In the genomic region with DNA sequence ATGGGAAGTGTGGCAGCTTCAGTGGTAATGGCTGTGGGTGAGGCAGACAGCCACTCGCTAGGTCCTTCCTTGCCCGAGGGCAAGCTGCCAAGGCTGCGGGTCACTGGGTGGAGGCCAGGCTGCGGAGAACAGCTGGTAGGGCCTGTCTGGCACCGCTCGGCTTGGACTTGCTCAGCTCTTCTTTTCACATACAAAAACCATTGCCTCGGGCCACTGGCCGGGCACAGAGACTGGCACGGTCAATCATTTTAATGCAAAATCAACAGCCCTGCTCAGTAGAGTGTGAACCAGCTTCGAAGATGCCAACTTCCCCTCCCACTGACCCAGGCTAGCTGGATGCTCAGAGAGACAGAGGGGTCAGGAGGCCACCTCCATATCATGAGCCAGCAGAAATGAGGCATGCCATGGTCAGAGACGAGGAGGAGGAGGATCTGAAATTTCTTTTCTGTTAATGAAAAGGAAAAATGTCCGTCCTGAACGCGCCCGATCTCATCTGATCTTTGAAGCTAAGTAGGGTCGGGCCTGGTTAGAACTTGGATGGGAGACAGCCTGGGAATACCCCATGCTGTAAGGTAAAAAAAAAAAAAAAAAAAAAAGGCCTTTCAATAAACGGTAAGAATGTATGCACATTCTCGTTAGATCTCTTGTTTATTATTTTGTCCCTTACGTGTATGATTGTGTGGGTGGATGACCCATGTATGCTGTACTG, we compare ENCODE assay signal across 9 mouse cellular contexts. TPM values are rescaled to one million over a fixed set of nuclear protein-coding genes. Genes with fewer than 3 reads are reported as not detected.
DNase-seq lines count a peak whose midpoint lies in the region; TF ChIP-seq lines count a peak whose summit lies in the region.
"Had no signal": no experiment of that assay in that cellular context is flagged by ENCODE, and none has a peak within 500 bp of the region (broad histone marks: within the 10 kb centered on the region; RNA-seq: fewer than 3 reads in every experiment).

No protein-coding gene starts in this region.

- intact Hi-C loops in heart, adult 2 months (cut with DNase I), result no loop called here

- no peaks in the 10 kb centered on the region for H3K36me3 ChIP-seq in heart, adult 2 months (ENCODE audit: control insufficient read depth, insufficient read depth, low read length)
- H3K36me3 ChIP-seq in testis, adult 2 months (ENCODE audit: control insufficient read depth, insufficient read depth, low read length), result no peaks in the 10 kb centered on the region
- H3K36me3 ChIP-seq: stomach, embryonic 15.5 days had no signal

- DNase-seq in left cerebral cortex, adult 18-20 months (ENCODE audit: low spot score in 2 of 2), result peak; percentile 8 to 23
- DNase-seq in left cerebral cortex, adult 11 months (ENCODE audit: low spot score), result no peak
- peak; percentile 97 to 98 for DNase-seq in cerebellum, postnatal 10 days
- peak; percentile 68 to 76 for DNase-seq in heart, adult 2 months
- DNase-seq in kidney, postnatal 14 days, result peak; percentile 93
- DNase-seq in lung, postnatal 10 days, result peak; percentile 71
- DNase-seq in embryo, embryonic 11 days, result no peak

- WGBS in heart, adult 2 months, result 70% methylated on average over 19 of the region's 19 CpGs

- H3K9ac ChIP-seq in heart, adult 2 months (ENCODE audit: low read depth, low read length), result no peak overlapping the region
- H3K9ac ChIP-seq: stomach, embryonic 15.5 days had no signal

- H3K27me3 ChIP-seq in heart, adult 2 months (ENCODE audit: control insufficient read depth, insufficient read depth, low read length), result no peaks in the 10 kb centered on the region
- no peaks in the 10 kb centered on the region for H3K27me3 ChIP-seq in testis, adult 2 months (ENCODE audit: control insufficient read depth, insufficient read depth, low read length)
- H3K27me3 ChIP-seq: stomach, embryonic 15.5 days had no signal

- TF ChIP-seq POLR2A in heart, adult 2 months (IDR thresholded peaks at IDR 0.05; ENCODE audit: insufficient read depth, low read depth, low read length), result no peak
- TF ChIP-seq POLR2A in testis, adult 2 months (IDR thresholded peaks at IDR 0.05; ENCODE audit: control insufficient read depth, low read depth, low read length), result no peak

- TF ChIP-seq CTCF in heart, adult 2 months (IDR thresholded peaks at IDR 0.05), result no peak
- no peak for TF ChIP-seq CTCF in testis, adult 2 months (IDR thresholded peaks at IDR 0.05; ENCODE audit: control insufficient read depth, insufficient read depth, insufficient replicate concordance, low read depth, low read length)

- peaks cover 4% of the 10 kb centered on the region for H3K4me1 ChIP-seq in heart, adult 2 months (ENCODE audit: control insufficient read depth, insufficient read depth, low read length)
- peaks cover 7% of the 10 kb centered on the region for H3K4me1 ChIP-seq in testis, adult 2 months (ENCODE audit: control insufficient read depth, insufficient read depth, low read length)
- H3K4me1 ChIP-seq: stomach, embryonic 15.5 days had no signal

- TF ChIP-seq EP300 in heart, adult 2 months (IDR thresholded peaks at IDR 0.05; ENCODE audit: insufficient read depth, low read depth, low read length), result no peak

- H3K4me3 ChIP-seq in heart, adult 2 months, result no peak overlapping the region
- H3K4me3 ChIP-seq in testis, adult 2 months (ENCODE audit: control insufficient read depth, low read depth, low read length), result peak overlapping the region; percentile 43
- H3K4me3 ChIP-seq: stomach, embryonic 15.5 days had no signal

- no peaks in the 10 kb centered on the region for H3K79me2 ChIP-seq in heart, adult 2 months (replicated peaks; ENCODE audit: control insufficient read depth, insufficient read depth, low read length)

- no peak overlapping the region for H3K27ac ChIP-seq in heart, adult 2 months
- no peak overlapping the region for H3K27ac ChIP-seq in testis, adult 2 months (ENCODE audit: control insufficient read depth, insufficient read depth, low read depth, low read length)
- H3K27ac ChIP-seq: stomach, embryonic 15.5 days had no signal

RNA-seq across cellular contexts. Expression of a gene that starts 48.0 kb away (rescaled TPM):
- 1 to 10 TPM in 1 of 2 experiments, under 1 TPM in 1; 0.77 to 1.2 TPM for total RNA-seq in left cerebral cortex, adult 18-20 months (2021)
- 1 to 10 TPM; 1.3 to 1.8 TPM for total RNA-seq in heart, adult 2 months (2021)
- 3.3 TPM in 2 replicates for polyA plus RNA-seq in heart, adult 2 months (2012; rRNA removed)
- polyA plus RNA-seq in testis, adult 2 months (2012; rRNA removed), result 5.3 and 7.9 TPM in 2 replicates

RNA-seq across cellular contexts. Expression of a gene that starts 48.0 kb away (rescaled TPM):
- total RNA-seq in left cerebral cortex, adult 18-20 months (2021), result 1 to 10 TPM; 2.2 TPM
- 1 to 10 TPM; 3.7 to 5.0 TPM for total RNA-seq in heart, adult 2 months (2021)
- 2.2 and 3.1 TPM in 2 replicates for polyA plus RNA-seq in heart, adult 2 months (2012; rRNA removed)
- polyA plus RNA-seq in testis, adult 2 months (2012; rRNA removed), result 4.0 and 5.4 TPM in 2 replicates

Comparison
In these comparisons a context has a peak if more than half of its experiments do, and no peak if none do; other contexts are left out.
1. DNase-seq: peak in left cerebral cortex, adult 18-20 months (2 of 2), cerebellum, postnatal 10 days (2 of 2), heart, adult 2 months (2 of 2), kidney, postnatal 14 days (single experiment) and lung, postnatal 10 days (single experiment); none in left cerebral cortex, adult 11 months (single experiment) and embryo, embryonic 11 days (single experiment).